Mouse (Mus musculus) erythroblast, embryonic 14.5 days (primary cell): Measurements from ENCODE around the gene Grb14. TPM values are rescaled to one million over a fixed set of nuclear protein-coding genes. Genes with fewer than 3 reads are reported as not detected.

Source experiments
- H3K27me3 ChIP-seq: 2 replicates; pipeline ENCODE4 v1.6.1; 2012; ENCODE audit warnings: inconsistent platforms; ENCODE audit not compliant: control insufficient read depth
- H3K36me3 ChIP-seq: 2 replicates; pipeline ENCODE4 v1.6.1; 2012; ENCODE audit warnings: mild to moderate bottlenecking, inconsistent platforms; ENCODE audit not compliant: control insufficient read depth
- H3K4me1 ChIP-seq: 2 replicates; pipeline ENCODE4 v1.6.1; 2012; ENCODE audit warnings: inconsistent platforms; ENCODE audit not compliant: control insufficient read depth
- H3K4me3 ChIP-seq: replicated peaks from 2 replicates; pipeline ENCODE3; 2012; ENCODE audit warnings: moderate library complexity, mild to moderate bottlenecking, inconsistent platforms
- H3K9me3 ChIP-seq: 2 replicates; pipeline ENCODE4 v1.6.1; 2012; ENCODE audit warnings: low read length, inconsistent platforms, mixed read lengths; ENCODE audit not compliant: control insufficient read depth
- GATA1 ChIP-seq: IDR thresholded peaks from 2 replicates; pipeline ENCODE4 v1.6.1; 2012; ENCODE audit warnings: low read length, inconsistent platforms, mixed read lengths
- TAL1 ChIP-seq: IDR thresholded peaks from 3 replicates; pipeline ENCODE4 v1.6.1; 2012; ENCODE audit warnings: low read length, inconsistent platforms, mixed read lengths
- polyA plus RNA-seq: library from polyadenylated mRNA; stranded (reverse); fragments of >175 nt; gene quantifications from 2 replicates; pipeline ENCODE4 v1.2.3, GENCODE M21; 2012

Grb14 gene
- polyA plus RNA-seq, 1 experiment: 0.02 TPM

GRCm38 (mm10) chr2:64989426-64990187 is 35.2 kb downstream of the Grb14 start:
- H3K4me3 ChIP-seq: no peak overlapping the region
- H3K9me3 ChIP-seq: no peaks in the 10 kb centered on the region
- no peak for TF ChIP-seq GATA1
- no peak for TF ChIP-seq TAL1
- no peaks in the 10 kb centered on the region for H3K36me3 ChIP-seq
- no peaks in the 10 kb centered on the region for H3K27me3 ChIP-seq
- no peaks in the 10 kb centered on the region for H3K4me1 ChIP-seq

GRCm38 (mm10) chr2:64987782-64988181 is 37.0 kb downstream of the Grb14 start:
- no peaks in the 10 kb centered on the region for H3K4me1 ChIP-seq
- TF ChIP-seq GATA1: no peak
- TF ChIP-seq TAL1: no peak
- no peak overlapping the region for H3K4me3 ChIP-seq
- H3K9me3 ChIP-seq: peaks cover 5% of the 10 kb centered on the region; the same call in 1 of the 2 replicates
- H3K27me3 ChIP-seq: no peaks in the 10 kb centered on the region
- no peaks in the 10 kb centered on the region for H3K36me3 ChIP-seq

GRCm38 (mm10) chr2:64975546-64975945 is 49.2 kb downstream of the Grb14 start:
- Histone ChIP-seq H3K9me3 (no peaks in the 10 kb centered on the region), H3K4me1 (no peaks in the 10 kb centered on the region), H3K27me3 (no peaks in the 10 kb centered on the region), H3K4me3 (no peak overlapping the region), H3K36me3 (no peaks in the 10 kb centered on the region)
- TF ChIP-seq GATA1: no peak
- no peak for TF ChIP-seq TAL1

- Histone ChIP-seq H3K4me1 (no peaks in the 10 kb centered on the region), H3K9me3 (no peaks in the 10 kb centered on the region), H3K4me3 (no peak overlapping the region), H3K27me3 (no peaks in the 10 kb centered on the region), H3K36me3 (no peaks in the 10 kb centered on the region)
- TF ChIP-seq GATA1 (no peak), TAL1 (no peak)
Measured at GRCm38 (mm10) chr2:64974549-64974948, 50.2 kb downstream of the Grb14 start.

- no peaks in the 10 kb centered on the region for H3K27me3 ChIP-seq
- no peaks in the 10 kb centered on the region for H3K4me1 ChIP-seq
- H3K9me3 ChIP-seq: no peaks in the 10 kb centered on the region
- TF ChIP-seq GATA1 (no peak), TAL1 (no peak)
- no peak overlapping the region for H3K4me3 ChIP-seq
- H3K36me3 ChIP-seq: no peaks in the 10 kb centered on the region
Measured at GRCm38 (mm10) chr2:64973819-64974441, 50.9 kb downstream of the Grb14 start.

- Histone ChIP-seq H3K4me3 (no peak overlapping the region), H3K9me3 (no peaks in the 10 kb centered on the region), H3K4me1 (no peaks in the 10 kb centered on the region), H3K36me3 (no peaks in the 10 kb centered on the region), H3K27me3 (no peaks in the 10 kb centered on the region)
- TF ChIP-seq TAL1: no peak
- no peak for TF ChIP-seq GATA1
Measured at GRCm38 (mm10) chr2:64973125-64973524, 51.7 kb downstream of the Grb14 start.

- no peak overlapping the region for H3K4me3 ChIP-seq
- no peaks in the 10 kb centered on the region for H3K4me1 ChIP-seq
- TF ChIP-seq TAL1 (no peak), GATA1 (no peak)
- no peaks in the 10 kb centered on the region for H3K27me3 ChIP-seq
- no peaks in the 10 kb centered on the region for H3K36me3 ChIP-seq
- H3K9me3 ChIP-seq: no peaks in the 10 kb centered on the region
Measured at GRCm38 (mm10) chr2:64971828-64972227, 53.0 kb downstream of the Grb14 start.

GRCm38 (mm10) chr2:64970992-64971391 is 53.8 kb downstream of the Grb14 start:
- TF ChIP-seq TAL1 (no peak), GATA1 (no peak)
- Histone ChIP-seq H3K27me3 (no peaks in the 10 kb centered on the region), H3K36me3 (no peaks in the 10 kb centered on the region), H3K4me3 (no peak overlapping the region), H3K9me3 (no peaks in the 10 kb centered on the region), H3K4me1 (no peaks in the 10 kb centered on the region)

- H3K27me3 ChIP-seq: no peaks in the 10 kb centered on the region
- no peaks in the 10 kb centered on the region for H3K4me1 ChIP-seq
- H3K36me3 ChIP-seq: no peaks in the 10 kb centered on the region
- no peak overlapping the region for H3K4me3 ChIP-seq
- TF ChIP-seq TAL1 (no peak), GATA1 (no peak)
- H3K9me3 ChIP-seq: no peaks in the 10 kb centered on the region
Measured at GRCm38 (mm10) chr2:64966893-64967444, 57.8 kb downstream of the Grb14 start.
